ENCODE assay signal across 11 mouse cellular contexts in genomic region chr12:4859241-4859914, GRCm38 (mm10). TPM values are rescaled to one million over a fixed set of nuclear protein-coding genes. Genes with fewer than 3 reads are reported as not detected.
A peak's percentile ranks its signal among the peaks of the same experiment; 100 is the strongest.
DNase-seq lines count a peak whose midpoint lies in the region; ATAC-seq lines count a peak whose summit lies in the region.
"Had no signal": no experiment of that assay in that cellular context is flagged by ENCODE, and none has a peak within 500 bp of the region (broad histone marks: within the 10 kb centered on the region; RNA-seq: fewer than 3 reads in every experiment).

No protein-coding gene starts in this region.

- no peak for DNase-seq in heart, postnatal 10 days
- peak; percentile 36 for DNase-seq in embryo, embryonic 10.5 days (ENCODE audit: low spot score)
- no peak for DNase-seq in left cerebral cortex, postnatal 4 days
- no peak for DNase-seq in kidney, postnatal 14 days
- no peak for DNase-seq in kidney, adult 18-20 months
- DNase-seq: cerebellum, postnatal 25 days; lung, adult 2 months had no signal

- ATAC-seq in heart, embryonic 16.5 days (replicated peaks; ENCODE audit: extremely low read depth, insufficient read depth, low FRiP score): peak; percentile 32; the same call in 1 of the 2 replicates
- ATAC-seq in hindbrain, embryonic 12.5 days (ENCODE audit: low FRiP score): peak; percentile 85
- peak; percentile 73 for ATAC-seq in midbrain, embryonic 13.5 days

- no peak overlapping the region for H3K9ac ChIP-seq in heart, embryonic 16.5 days (ENCODE audit: low read length)
- no peak overlapping the region for H3K9ac ChIP-seq in hindbrain, embryonic 12.5 days
- H3K9ac ChIP-seq in midbrain, embryonic 13.5 days (replicated peaks): no peak overlapping the region

- WGBS in heart, embryonic 16.5 days: 35% methylated on average over 11 of the region's 11 CpGs
- WGBS in hindbrain, embryonic 12.5 days: 33% methylated on average over 11 of the region's 11 CpGs
- 53% methylated on average over 11 of the region's 11 CpGs for whole genome bisulfite sequencing in midbrain, embryonic 13.5 days

- peaks cover 14% of the 10 kb centered on the region for H3K4me1 ChIP-seq in heart, embryonic 16.5 days (ENCODE audit: control insufficient read depth, insufficient read depth, low read length)
- H3K4me1 ChIP-seq in hindbrain, embryonic 12.5 days: peaks cover 11% of the 10 kb centered on the region
- 0 out of 2 replicates have a peak, but pooled peaks cover 5% of the 10 kb centered on the region for H3K4me1 ChIP-seq in midbrain, embryonic 13.5 days (replicated peaks)

- intact Hi-C loops in heart, postnatal 10 days (cut with DNase I): no loop called here
- intact Hi-C loops in left cerebral cortex, postnatal 4 days (cut with DNase I): no loop called here

- H3K4me2 ChIP-seq in heart, embryonic 16.5 days (ENCODE audit: low read depth, low read length): no peak overlapping the region
- H3K4me2 ChIP-seq in hindbrain, embryonic 12.5 days (replicated peaks): no peak overlapping the region
- H3K4me2 ChIP-seq in midbrain, embryonic 13.5 days (replicated peaks): no peak overlapping the region

- H3K9me3 ChIP-seq in heart, embryonic 16.5 days (replicated peaks; ENCODE audit: control insufficient read depth, low read length): no peaks in the 10 kb centered on the region; the same call in 1 of the 2 replicates
- H3K9me3 ChIP-seq in hindbrain, embryonic 12.5 days (replicated peaks): no peaks in the 10 kb centered on the region
- H3K9me3 ChIP-seq in midbrain, embryonic 13.5 days: no peaks in the 10 kb centered on the region

- no peaks in the 10 kb centered on the region for H3K27me3 ChIP-seq in heart, embryonic 16.5 days (ENCODE audit: control insufficient read depth, insufficient read depth, low read length)
- H3K27me3 ChIP-seq in hindbrain, embryonic 12.5 days: no peaks in the 10 kb centered on the region
- H3K27me3 ChIP-seq in midbrain, embryonic 13.5 days: no peaks in the 10 kb centered on the region
- H3K27me3 ChIP-seq: CH12.LX had no signal

- no peak overlapping the region for H3K4me3 ChIP-seq in heart, embryonic 16.5 days (ENCODE audit: low read length)
- no peak overlapping the region for H3K4me3 ChIP-seq in hindbrain, embryonic 12.5 days
- no peak overlapping the region for H3K4me3 ChIP-seq in midbrain, embryonic 13.5 days (replicated peaks)

- 0 out of 2 replicates have a peak overlapping the region, but pooled peaks have one; percentile 15 for H3K27ac ChIP-seq in heart, embryonic 16.5 days (ENCODE audit: low read length)
- H3K27ac ChIP-seq in hindbrain, embryonic 12.5 days: peak overlapping the region; percentile 74
- no peak overlapping the region for H3K27ac ChIP-seq in midbrain, embryonic 13.5 days

- H3K36me3 ChIP-seq in heart, embryonic 16.5 days (ENCODE audit: control insufficient read depth, insufficient read depth): peaks cover 14% of the 10 kb centered on the region
- H3K36me3 ChIP-seq in hindbrain, embryonic 12.5 days: peaks cover 17% of the 10 kb centered on the region; the same call in 1 of the 2 replicates
- peaks cover 26% of the 10 kb centered on the region for H3K36me3 ChIP-seq in midbrain, embryonic 13.5 days

RNA-seq across cellular contexts. Expression of gene Mfsd2b, which starts 14.8 kb away (rescaled TPM):
- polyA plus RNA-seq in heart, embryonic 16.5 days (2015; fragmentation: Nextera tagmentation; extraction: Ambion mirVana): 0.76 and 1.1 TPM in 2 replicates
- total RNA-seq in heart, postnatal 10 days (2021): 1 to 10 TPM in 1 of 2 experiments, under 1 TPM in 1; 0.64 to 2.0 TPM
- polyA plus RNA-seq in hindbrain, embryonic 12.5 days (2016; fragmentation: Nextera tagmentation; extraction: Ambion mirVana): 3.4 and 4.0 TPM in 2 replicates
- 1.8 and 2.2 TPM in 2 replicates for polyA plus RNA-seq in midbrain, embryonic 13.5 days (2015; fragmentation: Nextera tagmentation; extraction: Ambion mirVana)
- 1 to 10 TPM; 1.6 to 1.9 TPM for total RNA-seq in left cerebral cortex, postnatal 4 days (2021)

RNA-seq across cellular contexts. Expression of gene Wdcp, which starts 16.3 kb away (rescaled TPM):
- polyA plus RNA-seq in heart, embryonic 16.5 days (2015; fragmentation: Nextera tagmentation; extraction: Ambion mirVana): 14.1 and 15.0 TPM in 2 replicates
- 1 to 10 TPM; 8.7 to 9.1 TPM for total RNA-seq in heart, postnatal 10 days (2021)
- 17.1 and 19.8 TPM in 2 replicates for polyA plus RNA-seq in hindbrain, embryonic 12.5 days (2016; fragmentation: Nextera tagmentation; extraction: Ambion mirVana)
- 14.9 and 17.9 TPM in 2 replicates for polyA plus RNA-seq in midbrain, embryonic 13.5 days (2015; fragmentation: Nextera tagmentation; extraction: Ambion mirVana)
- total RNA-seq in left cerebral cortex, postnatal 4 days (2021): 10 to 100 TPM; 12.7 to 15.0 TPM

RNA-seq across cellular contexts. Expression of gene Fkbp1b, which starts 18.0 kb away (rescaled TPM):
- 8.7 and 13.2 TPM in 2 replicates for polyA plus RNA-seq in heart, embryonic 16.5 days (2015; fragmentation: Nextera tagmentation; extraction: Ambion mirVana)
- 1 to 10 TPM; 3.6 to 4.0 TPM for total RNA-seq in heart, postnatal 10 days (2021)
- polyA plus RNA-seq in hindbrain, embryonic 12.5 days (2016; fragmentation: Nextera tagmentation; extraction: Ambion mirVana): 13.4 and 18.6 TPM in 2 replicates
- polyA plus RNA-seq in midbrain, embryonic 13.5 days (2015; fragmentation: Nextera tagmentation; extraction: Ambion mirVana): 18.3 and 20.7 TPM in 2 replicates
- 100 to 1,000 TPM in 1 of 2 experiments, 10 to 100 TPM in 1; 91.9 to 101 TPM for total RNA-seq in left cerebral cortex, postnatal 4 days (2021)

RNA-seq across cellular contexts. Expression of gene Sf3b6, which starts 42.0 kb away (rescaled TPM):
- polyA plus RNA-seq in heart, embryonic 16.5 days (2015; fragmentation: Nextera tagmentation; extraction: Ambion mirVana): 95.7 and 147 TPM in 2 replicates
- total RNA-seq in heart, postnatal 10 days (2021): 10 to 100 TPM; 59.5 to 62.1 TPM
- 303 and 327 TPM in 2 replicates for polyA plus RNA-seq in hindbrain, embryonic 12.5 days (2016; fragmentation: Nextera tagmentation; extraction: Ambion mirVana)
- 302 and 303 TPM in 2 replicates for polyA plus RNA-seq in midbrain, embryonic 13.5 days (2015; fragmentation: Nextera tagmentation; extraction: Ambion mirVana)
- total RNA-seq in left cerebral cortex, postnatal 4 days (2021): 100 to 1,000 TPM; 127 to 135 TPM

RNA-seq across cellular contexts. Expression of gene Ubxn2a, which starts 48.1 kb away (rescaled TPM):
- polyA plus RNA-seq in heart, embryonic 16.5 days (2015; fragmentation: Nextera tagmentation; extraction: Ambion mirVana): 31.7 and 32.7 TPM in 2 replicates
- total RNA-seq in heart, postnatal 10 days (2021): 10 to 100 TPM; 49.3 to 54.5 TPM
- polyA plus RNA-seq in hindbrain, embryonic 12.5 days (2016; fragmentation: Nextera tagmentation; extraction: Ambion mirVana): 36.0 and 38.9 TPM in 2 replicates
- 33.7 and 35.7 TPM in 2 replicates for polyA plus RNA-seq in midbrain, embryonic 13.5 days (2015; fragmentation: Nextera tagmentation; extraction: Ambion mirVana)
- total RNA-seq in left cerebral cortex, postnatal 4 days (2021): 10 to 100 TPM; 29.4 to 30.5 TPM

Comparison
In these comparisons a context has a peak if more than half of its experiments do, and no peak if none do; other contexts are left out.
1. ATAC-seq: peak in every context shown above with its lines; median percentile 85 in hindbrain, embryonic 12.5 days; 73 in midbrain, embryonic 13.5 days; 32 in heart, embryonic 16.5 days.